Mouse (Mus musculus): ENCODE data around the gene Git1. TPM values are rescaled to one million over a fixed set of nuclear protein-coding genes. Genes with fewer than 3 reads are reported as not detected.
A peak's percentile ranks its signal among the peaks of the same experiment; 100 is the strongest.

Git1 gene
- total and polyA plus RNA-seq, 3 experiments = 8.8 to 57.8 (median 28.9) TPM

GRCm38 (mm10) chr11:77508068-77509021 lies 15.0 kb downstream of the Git1 start:
- Histone ChIP-seq H3K4me1 (ENCODE audit: control insufficient read depth in 1 of 2, insufficient read depth in 2 of 2) (peaks cover 10 to 30% of the 10 kb centered on the region in 2 experiments), H3K79me2 (replicated peaks; ENCODE audit: control insufficient read depth, extremely low read depth, insufficient read depth, poor library complexity, severe bottlenecking) (no peaks in the 10 kb centered on the region), H3K9ac (ENCODE audit: insufficient read depth, low read depth) (peak overlapping the region; percentile 45; the same call in 1 of the 2 replicates), H3K9me3 (replicated peaks; ENCODE audit: low read length) (no peaks in the 10 kb centered on the region), H3K27ac (ENCODE audit: insufficient read depth, low read depth) (no peak overlapping the region), H3K27me3 (replicated peaks) (no peaks in the 10 kb centered on the region), H3K36me3 (replicated peaks in 1 of 2; ENCODE audit: control insufficient read depth in 1 of 2, insufficient read depth in 1 of 2, low read length in 1 of 2) (peaks cover 43 to 73% of the 10 kb centered on the region in 2 experiments), H3K4me3 (replicated peaks in 1 of 3; ENCODE audit: low read depth in 2 of 3, low read length in 2 of 3, poor library complexity in 1 of 3) (peak overlapping the region; percentile 25 to 55 (median 40)), H3K4me2 (ENCODE audit: insufficient read depth, low read depth, poor library complexity, severe bottlenecking) (peak overlapping the region; percentile 81)
- in situ Hi-C loops (cut with MboI; ENCODE audit: low pct_ligation_motif_present, low pct_unique_long_range_greater_than_20kb, low sequenced_read_pairs) (no loop called here), dilution Hi-C loops (cut with MboI; ENCODE audit: extremely low pct_ligation_motif_present, extremely low pct_unique_long_range_greater_than_20kb, low sequenced_read_pairs) (no loop called here)
- TF ChIP-seq CHD2 (IDR thresholded peaks at IDR 0.05; ENCODE audit: low read length) (peak; percentile 47; the same call in 1 of the 2 replicates), JUN (IDR thresholded peaks at IDR 0.05; ENCODE audit: insufficient read depth, low read depth, low read length) (no peak), UBTF (IDR thresholded peaks at IDR 0.05; ENCODE audit: low read depth, low read length) (no peak), IRF4 (IDR thresholded peaks at IDR 0.05; ENCODE audit: low read depth, low read length) (no peak), ZKSCAN1 (IDR thresholded peaks at IDR 0.05; ENCODE audit: borderline replicate concordance, low read depth, low read length) (no peak), PAX5 (IDR thresholded peaks at IDR 0.05; ENCODE audit: low read length) (no peak), NELFE (IDR thresholded peaks at IDR 0.05; ENCODE audit: low read depth, low read length) (peak; percentile 48; the same call in 1 of the 2 replicates), ELF1 (IDR thresholded peaks at IDR 0.05; ENCODE audit: low read depth, low read length) (peak; percentile 64), RAD21 (IDR thresholded peaks at IDR 0.05; ENCODE audit: low read depth, low read length) (peak; percentile 70), JUND (conservative IDR thresholded peaks at IDR 0.05; ENCODE audit: low read depth, low read length) (no peak), USF1 (IDR thresholded peaks at IDR 0.05; ENCODE audit: low read depth, low read length) (peak; percentile 89), POLR2A (IDR thresholded peaks at IDR 0.05; ENCODE audit: low read depth, low read length) (peak; percentile 75), POLR2AphosphoS2 (IDR thresholded peaks at IDR 0.05; ENCODE audit: low read depth, low read length) (no peak; the same call in 1 of the 2 replicates), NRF1 (IDR thresholded peaks at IDR 0.05; ENCODE audit: low read depth, low read length) (no peak), ETS1 (conservative IDR thresholded peaks at IDR 0.05; ENCODE audit: low read depth, low read length) (no peak), GABPA (IDR thresholded peaks at IDR 0.05; ENCODE audit: insufficient replicate concordance, low read depth, low read length) (no peak), TBP (conservative IDR thresholded peaks at IDR 0.05; ENCODE audit: low read depth, low read length) (no peak), TCF12 (IDR thresholded peaks at IDR 0.05; ENCODE audit: low read depth, low read length) (peak; percentile 49), MAFK (IDR thresholded peaks at IDR 0.05; ENCODE audit: insufficient replicate concordance, low read length) (no peak), SMC3 (IDR thresholded peaks at IDR 0.05; ENCODE audit: low read depth, low read length) (peak; percentile 91), BHLHE40 (IDR thresholded peaks at IDR 0.05; ENCODE audit: low read depth, low read length) (peak; percentile 55; the same call in 1 of the 2 replicates), CTCF (conservative IDR thresholded peaks at IDR 0.05 in 1 of 2, IDR thresholded peaks at IDR 0.05 in 1 of 2; ENCODE audit: low read depth in 2 of 2, low read length in 2 of 2) (peak; percentile 88 to 98), MAZ (IDR thresholded peaks at IDR 0.05; ENCODE audit: low read depth, low read length) (no peak), RCOR1 (conservative IDR thresholded peaks at IDR 0.05; ENCODE audit: low read depth, low read length) (0 out of 2 replicates have a peak, but pooled peaks have one; percentile 20), SIN3A (IDR thresholded peaks at IDR 0.05; ENCODE audit: low read length) (peak; percentile 94), ZC3H11A (IDR thresholded peaks at IDR 0.05; ENCODE audit: low read depth, low read length) (0 out of 2 replicates have a peak, but pooled peaks have one; percentile 11), CHD1 (IDR thresholded peaks at IDR 0.05; ENCODE audit: low read depth, low read length) (no peak), KAT2A (IDR thresholded peaks at IDR 0.05; ENCODE audit: insufficient replicate concordance, low read length) (no peak), MEF2A (IDR thresholded peaks at IDR 0.05; ENCODE audit: borderline replicate concordance, low read depth, low read length) (no peak), HCFC1 (IDR thresholded peaks at IDR 0.05; ENCODE audit: low read depth, low read length) (peak; percentile 60), MAX (IDR thresholded peaks at IDR 0.05; ENCODE audit: low read length) (peak; percentile 97), ZNF384 (IDR thresholded peaks at IDR 0.05; ENCODE audit: low read depth, low read length) (no peak), USF2 (conservative IDR thresholded peaks at IDR 0.05; ENCODE audit: low read depth, low read length) (peak; percentile 72), MYC (IDR thresholded peaks at IDR 0.05; ENCODE audit: low read depth, low read length) (peak; percentile 99), MXI1 (IDR thresholded peaks at IDR 0.05; ENCODE audit: low read depth, low read length) (peak; percentile 100), EP300 (IDR thresholded peaks at IDR 0.05; ENCODE audit: low read length) (no peak), ZMIZ1 (IDR thresholded peaks at IDR 0.05; ENCODE audit: low read depth, low read length) (no peak), E2F4 (IDR thresholded peaks at IDR 0.05; ENCODE audit: insufficient replicate concordance, low read depth, low read length) (no peak)
- DNase-seq (ENCODE audit: extremely low read depth) = peak; percentile 81

Data from CH12.LX (cell line).